8 mouse cellular contexts compared by ENCODE assay signal in genomic region chr11:88059141-88059540, GRCm38 (mm10). TPM values are rescaled to one million over a fixed set of nuclear protein-coding genes. Genes with fewer than 3 reads are reported as not detected.
DNase-seq lines count a peak whose midpoint lies in the region; ATAC-seq and TF ChIP-seq lines count a peak whose summit lies in the region.

No protein-coding gene starts in this region.

- H3K27me3 ChIP-seq in forebrain, embryonic 15.5 days, result no peaks in the 10 kb centered on the region
- H3K27me3 ChIP-seq in hindbrain, postnatal 0 days (ENCODE audit: insufficient read depth, low read length), result no peaks in the 10 kb centered on the region
- H3K27me3 ChIP-seq in liver, embryonic 13.5 days, result no peaks in the 10 kb centered on the region

- DNase-seq in ovary, postnatal 14 days (ENCODE audit: low spot score), result peak; percentile 33
- no peak for DNase-seq in ovary, adult 18-20 months (ENCODE audit: low spot score)
- DNase-seq in c-Kit-negative CD71-positive TER-119-positive erythroid progenitor cells, embryonic 14.5 days (ENCODE audit: low read depth, low spot score), result peak; percentile 31
- DNase-seq in hindbrain, postnatal 0 days (ENCODE audit: low spot score), result peak; percentile 81
- peak; percentile 21 for DNase-seq in liver, embryonic 13.5 days
- peak; percentile 46 to 47 for DNase-seq in natural killer cell, adult 2 months (ENCODE audit: low spot score in 2 of 2)
- DNase-seq in right cerebral cortex, postnatal 25 days, result no peak

- no peak overlapping the region for H3K4me3 ChIP-seq in forebrain, embryonic 15.5 days
- H3K4me3 ChIP-seq in hindbrain, postnatal 0 days (ENCODE audit: low read length), result no peak overlapping the region
- no peak overlapping the region for H3K4me3 ChIP-seq in liver, embryonic 13.5 days (replicated peaks)

- ATAC-seq in forebrain, embryonic 15.5 days (replicated peaks), result peak; percentile 81; the same call in 1 of the 2 replicates
- peak; percentile 91 for ATAC-seq in hindbrain, postnatal 0 days
- ATAC-seq in liver, embryonic 13.5 days (ENCODE audit: low read depth), result peak; percentile 68

- H3K9me3 ChIP-seq in forebrain, embryonic 15.5 days, result no peaks in the 10 kb centered on the region
- H3K9me3 ChIP-seq in hindbrain, postnatal 0 days (ENCODE audit: low read length), result no peaks in the 10 kb centered on the region
- no peaks in the 10 kb centered on the region for H3K9me3 ChIP-seq in liver, embryonic 13.5 days (replicated peaks)

- H3K4me1 ChIP-seq in forebrain, embryonic 15.5 days, result no peaks in the 10 kb centered on the region
- no peaks in the 10 kb centered on the region for H3K4me1 ChIP-seq in hindbrain, postnatal 0 days (ENCODE audit: insufficient read depth, low read length)
- peaks cover 6% of the 10 kb centered on the region for H3K4me1 ChIP-seq in liver, embryonic 13.5 days (replicated peaks)

- no peak overlapping the region for H3K9ac ChIP-seq in forebrain, embryonic 15.5 days (replicated peaks)
- no peak overlapping the region for H3K9ac ChIP-seq in hindbrain, postnatal 0 days (replicated peaks; ENCODE audit: low read length)
- no peak overlapping the region for H3K9ac ChIP-seq in liver, embryonic 13.5 days

- peak; percentile 89 for TF ChIP-seq CTCF in hindbrain, postnatal 0 days (IDR thresholded peaks at IDR 0.05; ENCODE audit: low read depth)

- no peak overlapping the region for H3K27ac ChIP-seq in forebrain, embryonic 15.5 days (replicated peaks)
- no peak overlapping the region for H3K27ac ChIP-seq in hindbrain, postnatal 0 days
- H3K27ac ChIP-seq in liver, embryonic 13.5 days, result no peak overlapping the region

- no peak overlapping the region for H3K4me2 ChIP-seq in forebrain, embryonic 15.5 days (replicated peaks)
- H3K4me2 ChIP-seq in hindbrain, postnatal 0 days (ENCODE audit: low read depth, low read length), result no peak overlapping the region
- H3K4me2 ChIP-seq in liver, embryonic 13.5 days, result no peak overlapping the region

- peaks cover 3% of the 10 kb centered on the region; the same call in 1 of the 2 replicates for H3K36me3 ChIP-seq in forebrain, embryonic 15.5 days
- no peaks in the 10 kb centered on the region for H3K36me3 ChIP-seq in hindbrain, postnatal 0 days (ENCODE audit: insufficient read depth, low read length)
- H3K36me3 ChIP-seq in liver, embryonic 13.5 days, result peaks cover 8% of the 10 kb centered on the region

- 56% methylated on average over 2 of the region's 2 CpGs for WGBS in forebrain, embryonic 15.5 days
- 45% methylated on average over 2 of the region's 2 CpGs for WGBS in hindbrain, postnatal 0 days
- WGBS in liver, embryonic 13.5 days (ENCODE audit: insufficient replicate concordance), result 53% methylated on average over 2 of the region's 2 CpGs

RNA-seq across cellular contexts. Expression of gene Vezf1, which starts 8.9 kb away (rescaled TPM):
- polyA plus RNA-seq in forebrain, embryonic 15.5 days (2015; fragmentation: Nextera tagmentation; extraction: Ambion mirVana), result 60.6 and 61.4 TPM in 2 replicates
- 32.7 and 33.5 TPM in 2 replicates for total RNA-seq in hindbrain, postnatal 0 days (2014; rRNA removed)
- 29.2 and 31.9 TPM in 2 replicates for polyA plus RNA-seq in hindbrain, postnatal 0 days (2015; fragmentation: Nextera tagmentation; extraction: Ambion mirVana)
- polyA plus RNA-seq in liver, embryonic 13.5 days (2015; fragmentation: Nextera tagmentation; extraction: Ambion mirVana), result 7.6 and 10.4 TPM in 2 replicates

RNA-seq across cellular contexts. Expression of gene Srsf1, which starts 12.0 kb away (rescaled TPM):
- polyA plus RNA-seq in forebrain, embryonic 15.5 days (2015; fragmentation: Nextera tagmentation; extraction: Ambion mirVana), result 342 and 347 TPM in 2 replicates
- total RNA-seq in hindbrain, postnatal 0 days (2014; rRNA removed), result 277 and 332 TPM in 2 replicates
- polyA plus RNA-seq in hindbrain, postnatal 0 days (2015; fragmentation: Nextera tagmentation; extraction: Ambion mirVana), result 124 and 130 TPM in 2 replicates
- polyA plus RNA-seq in liver, embryonic 13.5 days (2015; fragmentation: Nextera tagmentation; extraction: Ambion mirVana), result 157 and 209 TPM in 2 replicates

RNA-seq across cellular contexts. Expression of gene Cuedc1, which starts 38.7 kb away (rescaled TPM):
- polyA plus RNA-seq in forebrain, embryonic 15.5 days (2015; fragmentation: Nextera tagmentation; extraction: Ambion mirVana), result 39.2 and 43.4 TPM in 2 replicates
- total RNA-seq in hindbrain, postnatal 0 days (2014; rRNA removed), result 33.6 and 44.6 TPM in 2 replicates
- 35.8 and 40.9 TPM in 2 replicates for polyA plus RNA-seq in hindbrain, postnatal 0 days (2015; fragmentation: Nextera tagmentation; extraction: Ambion mirVana)
- polyA plus RNA-seq in liver, embryonic 13.5 days (2015; fragmentation: Nextera tagmentation; extraction: Ambion mirVana), result 1.6 and 1.8 TPM in 2 replicates

Comparison
In these comparisons a context has a peak if more than half of its experiments do, and no peak if none do; other contexts are left out.
1. DNase-seq: peak in ovary, postnatal 14 days (single experiment), c-Kit-negative CD71-positive TER-119-positive erythroid progenitor cells, embryonic 14.5 days (single experiment), hindbrain, postnatal 0 days (single experiment), liver, embryonic 13.5 days (single experiment) and natural killer cell, adult 2 months (2 of 2); none in ovary, adult 18-20 months (single experiment) and right cerebral cortex, postnatal 25 days (single experiment).
2. RNA of gene Cuedc1, which starts 38.7 kb away (polyA plus RNA-seq): 39.2 to 43.4 TPM in forebrain, embryonic 15.5 days and 35.8 to 40.9 TPM in hindbrain, postnatal 0 days; 1.6 to 1.8 TPM in liver, embryonic 13.5 days; every median in the first group is over 10 times any median in the second.
3. Peak in every context shown above with its lines, with median percentiles within 50 percentile points of each other: ATAC-seq.